Mouse (Mus musculus): ENCODE measurements around the gene Snx6.
A peak's percentile ranks its signal among the peaks of the same experiment; 100 is the strongest.

DNA sequence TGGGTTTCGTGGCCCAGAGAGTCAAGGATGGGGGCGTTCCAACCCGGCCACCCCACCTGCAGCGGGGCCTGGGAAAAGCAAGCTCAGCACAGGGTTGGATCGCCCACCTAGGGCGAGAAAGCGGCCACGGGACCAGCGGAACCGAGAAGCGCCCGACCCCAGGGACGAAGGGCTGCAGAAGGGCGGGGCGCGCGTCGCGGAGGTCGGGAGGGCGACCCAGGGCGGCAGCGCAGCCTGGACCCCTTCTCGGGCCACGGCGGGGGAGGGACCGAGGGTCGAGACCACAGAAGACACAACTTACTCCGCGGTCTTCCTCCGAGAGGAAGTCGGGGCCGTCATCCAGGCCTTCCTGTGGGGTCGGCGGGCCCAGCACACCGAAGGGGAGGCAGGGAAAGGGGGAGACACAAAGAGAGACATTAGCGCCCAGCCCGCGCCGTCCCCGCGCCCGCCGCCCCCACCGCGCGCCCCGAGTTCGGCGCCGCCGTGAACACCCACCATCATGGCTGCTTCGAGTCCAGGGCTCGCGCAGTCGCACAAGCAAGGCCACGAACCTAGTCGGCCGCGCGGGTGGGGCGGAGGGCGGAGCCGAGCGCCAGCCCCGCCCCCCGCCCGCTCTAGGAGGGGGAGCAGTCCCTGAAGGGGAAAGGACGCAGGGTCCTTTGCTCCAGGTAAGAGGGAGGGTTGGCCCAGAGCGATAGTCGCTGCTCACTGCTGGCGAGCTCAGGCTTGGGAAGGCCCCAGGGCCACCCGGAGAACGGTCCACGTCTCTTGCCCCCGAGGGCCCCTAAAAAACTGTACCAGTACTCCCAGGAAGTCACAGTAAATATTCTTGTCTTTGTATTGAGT is at the start of gene Snx6:
- TF ChIP-seq CTCF (IDR thresholded peaks at IDR 0.05; ENCODE audit: extremely low read depth, insufficient read length, insufficient replicate concordance, low read depth, low read length) = no peak
- TF ChIP-seq POLR2A (IDR thresholded peaks at IDR 0.05; ENCODE audit: low read depth, low read length) = peak; percentile 72
